Mouse (Mus musculus) testis, adult 2 months (tissue): Measurements from ENCODE around the gene Fam129a.

Experiments
- CTCF ChIP-seq: fragments of 200-500 bp; IDR thresholded peaks from 2 replicates; pipeline ENCODE4 v1.5.1; 2012; ENCODE audit warnings: low read depth, mild to moderate bottlenecking, inconsistent platforms, low read length, moderate library complexity; ENCODE audit not compliant: control insufficient read depth, insufficient read depth, insufficient replicate concordance
- POLR2A ChIP-seq: fragments of 200-500 bp; IDR thresholded peaks from 2 replicates; pipeline ENCODE4 v1.6.1; 2012; ENCODE audit warnings: low read depth, mild to moderate bottlenecking, inconsistent platforms, low read length, moderate library complexity; ENCODE audit not compliant: control insufficient read depth

- TF ChIP-seq POLR2A (no peak), CTCF (no peak)
Measured at GRCm38 (mm10) chr1:151616555-151617205, 45.7 kb downstream of the Fam129a start.
